Mouse (Mus musculus) liver, embryonic 16.5 days (tissue): Measurements from ENCODE around the gene Ddit4. TPM values are rescaled to one million over a fixed set of nuclear protein-coding genes. Genes with fewer than 3 reads are reported as not detected.

Experiments
- ATAC-seq: fragments of 200-750 bp; cut with Nextera tagmentation; 2 replicates; pipeline ENCODE4 v1.8.0; 2017; ENCODE audit warnings: low read depth, mild to moderate bottlenecking, moderate number of reproducible peaks, moderate library complexity
- H3K27ac ChIP-seq: fragments of 300-500 bp; sonication (generic); 2 replicates; pipeline ENCODE4 v1.5.1; 2014; ENCODE audit warnings: mild to moderate bottlenecking, low read length
- H3K27me3 ChIP-seq: fragments of 300-500 bp; sonication (generic); 2 replicates; pipeline ENCODE4 v1.6.1; 2014; ENCODE audit warnings: low read depth, low read length, mixed read lengths; ENCODE audit not compliant: control insufficient read depth, insufficient read depth
- H3K36me3 ChIP-seq: fragments of 300-500 bp; sonication (generic); 2 replicates; pipeline ENCODE4 v1.6.1; 2014; ENCODE audit warnings: mild to moderate bottlenecking; ENCODE audit not compliant: control insufficient read depth, insufficient read depth
- H3K4me1 ChIP-seq: fragments of 300-500 bp; sonication (generic); 2 replicates; pipeline ENCODE4 v1.6.1; 2014; ENCODE audit warnings: low read depth, low read length, mixed read lengths; ENCODE audit not compliant: control insufficient read depth
- H3K4me2 ChIP-seq: fragments of 300-500 bp; sonication (generic); 2 replicates; pipeline ENCODE4 v1.6.1; 2014; ENCODE audit warnings: low read depth, low read length, mixed read lengths
- H3K4me3 ChIP-seq: fragments of 300-500 bp; sonication (generic); 2 replicates; pipeline ENCODE4 v1.5.1; 2014; ENCODE audit warnings: low read depth, mild to moderate bottlenecking, low read length
- H3K9ac ChIP-seq: fragments of 300-500 bp; sonication (generic); 2 replicates; pipeline ENCODE4 v1.6.1; 2014; ENCODE audit warnings: low read depth, low read length
- H3K9me3 ChIP-seq: fragments of 300-500 bp; sonication (generic); replicated peaks from 2 replicates; pipeline ENCODE4 v1.6.1; 2016; ENCODE audit warnings: low read length; ENCODE audit not compliant: control insufficient read depth
- WGBS: fragments of 180-500 bp; shearing (Covaris S2); extraction: QIAGEN DNeasy Blood & Tissue Kit; methylation state at CpG from one replicate; pipeline ENCODE4 v1.1.7; 2014; ENCODE audit not compliant: insufficient replicate concordance; 5-methylcytosine and 5-hydroxymethylcytosine counted together
- polyA plus RNA-seq: library from polyadenylated mRNA; unstranded; fragments of >200 nt; fragmentation: Nextera tagmentation; extraction: Ambion mirVana; gene quantifications from 2 replicates; pipeline ENCODE4 v1.2.1, GENCODE M21; 2015

Ddit4 gene
- polyA plus RNA-seq, 1 experiment from 2014 or later, result 6.8 TPM

GRCm38 (mm10) chr10:59974191-59974664, 22.6 kb upstream of the Ddit4 start:
- 18% methylated on average over 6 of the region's 6 CpGs for WGBS
- no peak overlapping the region for H3K9ac ChIP-seq
- no peak overlapping the region for H3K4me2 ChIP-seq
- no peak overlapping the region for H3K4me3 ChIP-seq
- H3K27ac ChIP-seq, result peak overlapping the region; percentile 31
- no peaks in the 10 kb centered on the region for H3K36me3 ChIP-seq
- peak; percentile 25 for ATAC-seq
- no peaks in the 10 kb centered on the region for H3K9me3 ChIP-seq
- peaks cover 39% of the 10 kb centered on the region for H3K4me1 ChIP-seq
- H3K27me3 ChIP-seq, result no peaks in the 10 kb centered on the region; the same call in 1 of the 2 replicates

- H3K4me3 ChIP-seq, result no peak overlapping the region
- no peaks in the 10 kb centered on the region for H3K36me3 ChIP-seq
- no peaks in the 10 kb centered on the region; the same call in 1 of the 2 replicates for H3K27me3 ChIP-seq
- peaks cover 31% of the 10 kb centered on the region for H3K4me1 ChIP-seq
- no peak overlapping the region for H3K4me2 ChIP-seq
- 75% methylated on average over 4 of the region's 4 CpGs for WGBS
- peak overlapping the region; percentile 31 for H3K27ac ChIP-seq
- no peak overlapping the region for H3K9ac ChIP-seq
- ATAC-seq, result no peak
- H3K9me3 ChIP-seq, result no peaks in the 10 kb centered on the region
Observed at GRCm38 (mm10) chr10:59973400-59973799, 21.8 kb upstream of the Ddit4 start.

GRCm38 (mm10) chr10:59972999-59973398, 21.4 kb upstream of the Ddit4 start:
- H3K27ac ChIP-seq, result no peak overlapping the region
- no peaks in the 10 kb centered on the region for H3K36me3 ChIP-seq
- 61% methylated on average over 6 of the region's 6 CpGs for WGBS
- H3K9ac ChIP-seq, result no peak overlapping the region
- H3K9me3 ChIP-seq, result no peaks in the 10 kb centered on the region
- H3K27me3 ChIP-seq, result no peaks in the 10 kb centered on the region; the same call in 1 of the 2 replicates
- no peak overlapping the region for H3K4me3 ChIP-seq
- peaks cover 29% of the 10 kb centered on the region for H3K4me1 ChIP-seq
- no peak overlapping the region for H3K4me2 ChIP-seq
- ATAC-seq, result no peak

- ATAC-seq, result no peak
- Histone ChIP-seq H3K36me3 (no peaks in the 10 kb centered on the region), H3K4me2 (no peak overlapping the region), H3K27me3 (no peaks in the 10 kb centered on the region; the same call in 1 of the 2 replicates), H3K4me3 (no peak overlapping the region), H3K9me3 (no peaks in the 10 kb centered on the region), H3K4me1 (peaks cover 29% of the 10 kb centered on the region), H3K27ac (no peak overlapping the region), H3K9ac (no peak overlapping the region)
- WGBS, result 74% methylated on average over 2 of the region's 2 CpGs
Observed at GRCm38 (mm10) chr10:59972534-59972933, 20.9 kb upstream of the Ddit4 start.

- Histone ChIP-seq H3K27ac (no peak overlapping the region), H3K4me3 (no peak overlapping the region), H3K27me3 (no peaks in the 10 kb centered on the region; the same call in 1 of the 2 replicates), H3K9me3 (no peaks in the 10 kb centered on the region), H3K36me3 (no peaks in the 10 kb centered on the region), H3K4me1 (peaks cover 29% of the 10 kb centered on the region), H3K9ac (no peak overlapping the region), H3K4me2 (no peak overlapping the region)
- WGBS, result 68% methylated on average over 8 of the region's 8 CpGs
- ATAC-seq, result no peak
Observed at GRCm38 (mm10) chr10:59971813-59972212, 20.2 kb upstream of the Ddit4 start.

GRCm38 (mm10) chr10:59970450-59971062, 18.9 kb upstream of the Ddit4 start:
- H3K9ac ChIP-seq, result 0 out of 2 replicates have a peak overlapping the region, but pooled peaks have one; percentile 38
- H3K9me3 ChIP-seq, result no peaks in the 10 kb centered on the region
- no peaks in the 10 kb centered on the region; the same call in 1 of the 2 replicates for H3K27me3 ChIP-seq
- 22% methylated on average over 6 of the region's 6 CpGs for WGBS
- H3K4me2 ChIP-seq, result peak overlapping the region; percentile 62
- no peaks in the 10 kb centered on the region for H3K36me3 ChIP-seq
- 0 out of 2 replicates have a peak overlapping the region, but pooled peaks have one; percentile 9 for H3K27ac ChIP-seq
- peaks cover 29% of the 10 kb centered on the region for H3K4me1 ChIP-seq
- H3K4me3 ChIP-seq, result peak overlapping the region; percentile 50
- ATAC-seq, result no peak

- Histone ChIP-seq H3K9ac (0 out of 2 replicates have a peak overlapping the region, but pooled peaks have one; percentile 38), H3K4me3 (peak overlapping the region; percentile 50), H3K9me3 (no peaks in the 10 kb centered on the region), H3K27ac (0 out of 2 replicates have a peak overlapping the region, but pooled peaks have one; percentile 17), H3K4me1 (peaks cover 29% of the 10 kb centered on the region), H3K4me2 (peak overlapping the region; percentile 62), H3K27me3 (no peaks in the 10 kb centered on the region; the same call in 1 of the 2 replicates), H3K36me3 (no peaks in the 10 kb centered on the region)
- WGBS, result under 1% methylated on average over 25 of the region's 25 CpGs
- ATAC-seq, result peak; percentile 75
Observed at GRCm38 (mm10) chr10:59969821-59970449, 18.3 kb upstream of the Ddit4 start.

GRCm38 (mm10) chr10:59967309-59967942, 15.8 kb upstream of the Ddit4 start:
- Histone ChIP-seq H3K36me3 (no peaks in the 10 kb centered on the region), H3K4me3 (no peak overlapping the region), H3K4me1 (peaks cover 12% of the 10 kb centered on the region), H3K4me2 (no peak overlapping the region), H3K9me3 (no peaks in the 10 kb centered on the region), H3K27ac (no peak overlapping the region), H3K9ac (no peak overlapping the region), H3K27me3 (no peaks in the 10 kb centered on the region; the same call in 1 of the 2 replicates)
- no peak for ATAC-seq
- WGBS, result 58% methylated on average over 6 of the region's 6 CpGs
